Mouse (Mus musculus) adrenal gland, adult 8-10 months (tissue): ENCODE data around the gene Krtcap2. TPM values are rescaled to one million over a fixed set of nuclear protein-coding genes. Genes with fewer than 3 reads are reported as not detected.

Source experiments
- DNase-seq: peaks from one replicate; pipeline ENCODE4 v3.0.0; 2022
- microRNA-seq, 2 experiments: library from miRNA; unstranded; fragments of <30 nt; microRNA quantifications; one replicate each; pipeline ENCODE4 v1.2.0; 2022
- total RNA-seq, 4 experiments: library from RNA; stranded (reverse); gene quantifications; 2 replicates each; pipeline ENCODE4 v1.2.4; 2022

The Krtcap2 gene
- total RNA-seq, 4 experiments from 2014 or later, result 131 to 144 (median 135) TPM

DNA sequence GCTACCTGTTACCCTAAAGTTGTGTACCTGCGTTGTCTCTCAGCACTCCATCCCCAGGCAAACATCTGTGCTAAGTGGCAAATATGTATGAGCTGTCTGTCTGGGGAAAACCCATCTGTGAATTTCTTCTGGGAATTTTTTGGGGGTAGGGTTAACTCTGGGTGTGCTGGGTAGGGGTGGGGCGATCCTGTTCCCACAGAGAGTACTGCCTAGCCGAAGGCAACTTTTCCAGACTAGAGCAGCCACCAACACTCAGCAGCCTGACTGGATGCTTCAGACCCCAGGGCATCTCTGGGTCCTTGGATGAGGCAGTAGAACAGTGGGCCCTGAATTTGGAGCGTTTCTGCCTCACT, 36.5 kb downstream of the Krtcap2 start:
- no peak for DNase-seq

DNA sequence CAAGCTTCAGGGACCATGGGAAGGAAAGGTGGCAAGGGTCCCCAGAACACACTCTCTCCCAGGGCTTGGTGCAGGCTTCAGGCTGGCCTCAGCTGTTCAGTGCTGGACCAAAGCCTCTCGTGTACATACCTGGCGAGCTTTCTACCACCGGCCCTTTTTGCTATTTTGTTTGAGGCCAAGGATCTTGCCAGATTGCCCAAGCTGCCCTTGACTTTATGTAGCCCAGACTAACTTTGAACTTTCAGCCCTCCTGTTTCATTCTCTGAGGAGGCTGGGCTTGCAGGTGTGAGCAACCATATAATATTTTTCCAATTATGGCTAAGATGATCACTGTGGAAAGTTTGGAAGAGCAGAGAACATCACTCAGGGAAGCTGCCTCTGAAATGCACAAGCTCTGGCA, 38.5 kb downstream of the Krtcap2 start:
- no peak for DNase-seq

DNA sequence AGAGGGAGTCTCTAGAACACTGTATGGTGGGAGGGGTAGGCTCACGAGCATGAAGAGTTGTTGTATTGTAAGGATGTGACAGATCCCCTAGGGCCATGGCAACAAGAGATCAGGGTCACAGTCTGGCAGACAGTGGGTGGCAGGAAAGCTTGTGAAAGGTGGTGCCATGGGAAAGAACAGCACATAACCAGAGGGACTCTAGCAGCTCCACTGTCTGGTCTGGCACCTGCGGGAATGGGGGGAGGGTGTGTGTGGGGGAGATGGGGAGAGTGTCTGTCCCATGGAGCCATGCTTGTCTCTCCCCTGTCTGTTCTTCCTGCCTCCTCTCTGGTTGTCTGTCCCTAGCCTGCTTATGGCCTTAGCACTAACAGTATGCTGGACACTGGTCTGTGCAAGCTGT, 39.8 kb downstream of the Krtcap2 start:
- DNase-seq, result no peak

DNA sequence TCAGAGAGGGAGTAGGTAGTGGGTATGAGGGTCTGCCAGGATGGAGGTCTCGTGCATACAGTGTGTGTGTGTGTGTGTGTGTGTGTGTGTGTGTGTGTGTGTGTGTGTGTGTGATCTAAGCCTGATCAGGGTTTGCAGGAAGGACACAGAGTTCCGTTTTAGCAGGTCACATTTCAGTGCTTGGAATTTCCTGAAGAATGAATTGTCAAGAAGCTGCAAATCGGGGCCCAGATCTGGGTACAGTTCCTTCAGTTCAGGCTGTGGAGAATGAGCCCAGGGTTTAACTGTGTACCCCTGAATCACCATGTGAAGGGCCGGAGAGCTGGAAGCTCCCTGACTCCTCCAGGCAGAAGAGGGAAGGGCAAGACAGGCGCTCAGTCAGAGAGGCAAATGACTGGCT, 41.5 kb downstream of the Krtcap2 start:
- DNase-seq, result no peak

DNA sequence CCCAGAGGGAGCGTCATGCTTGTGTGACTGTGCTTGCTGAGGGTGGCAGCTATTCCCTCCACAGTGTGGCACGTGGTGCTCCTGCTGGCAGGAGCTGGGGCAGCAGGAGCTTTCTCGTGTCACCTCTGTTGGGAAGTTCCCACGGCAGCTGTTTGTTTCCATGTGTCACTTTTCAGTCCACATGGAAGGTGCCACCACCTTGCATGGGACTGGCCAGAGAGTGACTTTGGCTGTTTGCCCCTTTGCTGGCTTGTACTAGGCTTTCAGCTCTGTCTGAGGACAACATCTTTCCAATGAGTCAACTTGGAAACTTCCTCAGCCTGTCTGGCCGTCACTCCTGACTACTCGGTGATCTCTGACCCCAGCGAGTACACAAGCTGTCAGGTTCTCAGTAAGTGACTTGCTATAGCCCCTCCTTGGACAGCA, 42.8 kb downstream of the Krtcap2 start:
- no peak for DNase-seq

DNA sequence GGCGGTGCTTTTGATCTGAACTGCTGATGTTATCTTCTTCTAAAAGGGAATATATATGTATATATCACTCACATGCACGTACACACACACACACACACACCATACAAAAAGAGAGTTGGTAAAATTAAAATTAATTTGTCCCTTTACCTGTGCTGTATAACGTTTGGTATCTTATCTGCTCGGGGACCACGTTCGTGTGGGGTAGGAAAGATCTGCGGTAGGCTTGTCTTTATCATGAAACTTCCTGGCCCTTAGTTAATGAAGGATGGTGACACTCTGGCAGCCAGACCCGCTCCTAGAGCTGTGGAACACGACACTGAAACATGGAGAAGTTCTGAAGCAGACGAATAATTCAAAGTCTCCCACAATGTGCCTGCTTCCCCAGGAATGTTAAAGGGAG, 46.1 kb downstream of the Krtcap2 start:
- DNase-seq, result no peak

DNA sequence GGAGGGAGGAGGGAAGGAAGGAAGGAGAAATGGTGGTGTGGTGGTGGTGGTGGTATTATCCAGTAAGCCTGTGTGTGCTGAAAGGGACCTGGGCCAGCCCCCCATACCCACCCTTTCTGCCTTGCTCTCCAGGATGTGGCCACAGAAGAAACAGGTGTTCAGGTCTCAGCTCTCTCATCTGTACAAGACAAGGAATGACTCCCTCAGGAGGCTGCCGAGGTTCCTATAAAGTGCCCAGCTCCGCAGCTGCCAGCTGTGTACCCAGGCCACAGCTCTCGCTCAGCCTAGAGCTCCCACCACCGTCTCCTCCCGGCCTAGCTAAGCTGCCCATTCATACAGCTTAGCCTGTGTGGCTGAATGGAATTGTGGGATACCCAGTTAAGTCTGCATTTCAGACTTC, 46.5 kb downstream of the Krtcap2 start:
- no peak for DNase-seq

DNA sequence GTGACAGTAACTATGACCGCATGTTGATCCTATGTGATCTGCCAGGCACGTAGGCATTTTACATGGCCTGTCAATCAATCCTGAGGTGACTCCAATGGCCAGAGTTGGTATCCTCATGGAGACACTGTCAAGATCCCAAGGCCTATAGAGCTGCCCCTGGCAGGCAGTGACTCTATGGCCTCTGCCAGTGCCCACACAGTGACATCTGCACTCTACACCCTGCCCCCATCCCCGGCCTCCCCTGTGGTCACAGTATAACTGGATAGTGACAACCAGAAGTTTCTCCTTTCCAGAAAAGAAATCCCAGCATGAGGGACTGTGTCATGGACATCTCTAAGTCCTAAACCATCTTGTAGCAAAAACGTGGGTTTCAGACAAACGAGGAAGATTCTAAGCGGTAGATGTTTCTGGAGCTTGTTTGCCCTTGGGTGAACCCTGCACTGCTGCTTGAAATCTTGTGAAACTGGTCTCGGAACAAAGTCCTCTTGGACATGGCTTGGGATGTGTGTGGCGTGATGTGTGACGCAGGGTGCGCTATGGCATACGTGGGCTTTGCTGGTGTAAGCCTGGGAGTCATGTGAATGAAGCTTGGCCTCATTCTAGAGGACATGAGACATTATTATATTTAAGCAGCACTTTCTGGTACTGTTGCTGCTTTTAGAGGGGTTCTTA, 47.6 kb downstream of the Krtcap2 start:
- DNase-seq, result no peak

DNA sequence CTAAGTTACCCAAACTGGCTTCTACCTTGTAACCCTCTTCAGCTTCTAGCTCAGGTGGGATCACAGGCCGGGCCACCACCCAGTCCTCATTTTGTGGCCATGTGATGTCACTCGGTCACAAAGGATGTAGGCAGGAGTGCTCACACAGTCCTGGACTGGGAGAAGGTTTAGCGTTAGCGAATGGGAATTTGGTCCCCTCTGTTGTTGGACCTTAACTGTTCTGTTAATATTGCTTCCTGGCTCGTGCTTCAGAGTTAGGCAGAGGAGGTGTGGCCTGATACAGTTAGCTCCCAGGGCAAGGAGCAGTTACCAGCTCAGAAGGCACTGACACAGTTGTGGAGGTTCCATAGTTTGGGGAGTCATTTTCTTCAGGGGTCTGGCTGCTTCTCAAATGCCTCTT, 48.4 kb downstream of the Krtcap2 start:
- no peak for DNase-seq

DNA sequence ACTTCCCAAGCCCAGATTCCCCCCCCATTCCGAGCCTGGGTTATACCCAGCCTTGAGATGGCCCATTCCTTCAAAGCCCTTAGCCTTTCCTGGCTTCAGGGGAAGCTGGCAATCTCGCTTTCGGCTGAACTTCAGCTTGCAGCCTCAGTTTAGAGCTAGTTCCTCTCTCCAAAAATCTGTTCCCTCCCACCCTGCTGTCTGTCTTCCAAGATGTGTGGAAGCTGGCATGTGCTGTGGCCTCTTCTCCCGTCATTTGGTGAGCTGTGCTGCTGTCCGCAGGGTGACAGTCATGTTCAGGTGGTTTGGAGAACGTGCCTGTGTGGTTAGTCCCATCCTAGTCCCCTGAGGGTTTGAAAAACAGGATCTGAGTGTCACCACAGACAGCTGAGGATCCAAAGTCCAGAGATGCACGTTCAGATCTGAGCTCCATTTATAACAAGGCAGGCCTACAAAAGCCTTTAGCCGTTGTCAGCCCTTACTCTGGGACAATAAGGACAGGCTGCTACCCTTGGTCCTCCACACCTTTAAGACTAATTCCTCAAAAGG, 50.0 kb downstream of the Krtcap2 start:
- no peak for DNase-seq

DNA sequence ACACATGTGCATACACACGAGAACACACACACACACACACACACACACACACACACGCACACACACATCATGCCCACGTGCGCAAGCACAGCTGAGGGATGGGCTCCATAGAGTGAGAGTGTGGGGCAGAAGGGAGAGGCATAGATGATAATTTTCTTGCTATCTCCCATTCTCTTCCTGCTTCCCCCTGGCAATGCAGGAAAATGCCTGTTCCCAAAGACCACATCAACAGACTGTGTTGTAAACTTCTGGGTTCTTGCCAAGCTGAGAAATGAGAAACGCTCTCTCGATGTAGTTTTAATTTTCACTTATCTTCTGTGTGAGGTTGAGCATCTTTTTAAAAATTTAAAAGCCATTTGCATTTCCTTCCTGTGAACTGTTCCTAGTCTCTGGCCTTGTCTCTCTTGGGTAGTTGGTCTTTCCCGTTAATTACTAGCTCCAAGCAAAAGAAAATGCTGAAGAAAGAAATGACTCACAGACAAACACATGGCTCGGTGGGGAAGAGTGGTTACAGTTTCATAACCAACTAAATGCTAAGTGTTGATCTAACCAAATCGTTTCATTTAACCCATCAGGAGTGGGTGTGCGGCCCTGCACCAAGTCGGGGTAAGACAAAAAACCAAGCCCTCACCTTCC, 51.1 kb downstream of the Krtcap2 start:
- no peak for DNase-seq

DNA sequence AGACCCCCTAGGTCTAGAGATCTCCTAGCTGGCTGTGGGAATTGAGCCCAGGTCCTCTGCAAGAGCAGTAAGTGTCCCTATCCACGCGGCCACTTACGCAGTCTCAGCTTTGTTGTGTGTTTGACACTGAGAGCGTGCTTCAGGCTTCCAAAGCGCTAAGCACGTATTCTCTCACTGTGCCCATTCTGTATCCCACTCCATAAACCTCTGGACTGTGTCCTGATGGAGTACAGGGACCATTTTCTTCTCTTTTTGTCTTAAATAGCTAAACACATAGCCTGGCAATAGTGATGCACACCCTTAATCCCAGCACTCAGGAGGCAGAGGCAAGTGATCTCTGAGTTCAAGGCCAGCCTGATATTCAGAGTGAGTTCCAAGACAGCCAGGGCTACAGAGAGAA, 53.1 kb downstream of the Krtcap2 start:
- DNase-seq, result no peak

DNA sequence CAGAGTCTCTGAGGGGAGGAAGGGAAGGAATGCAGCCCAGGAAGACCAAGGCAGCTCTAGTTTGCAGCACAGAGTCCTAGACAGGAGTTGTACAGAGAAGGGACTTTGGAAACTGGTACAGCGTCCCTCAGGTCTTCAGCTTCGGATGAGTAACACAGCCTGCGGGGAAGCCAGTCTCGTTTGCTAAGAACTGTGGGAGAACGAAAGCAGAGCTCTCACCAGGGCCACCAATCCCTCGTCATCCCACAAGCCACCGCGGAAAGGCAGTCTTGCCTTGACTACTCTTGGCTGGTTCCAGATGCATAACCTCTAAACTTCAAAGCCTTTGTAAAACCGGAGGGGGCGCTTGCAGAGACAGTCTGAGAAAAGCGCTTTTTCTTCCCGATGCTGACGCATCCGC, 53.7 kb downstream of the Krtcap2 start:
- DNase-seq, result no peak

Small RNA genes lying within 50 kb of the gene (microRNA-seq; reads per million reads assigned to microRNA genes)
- 30.3 to 56.6 reads per million in 2 experiments for gene Mir92b

Other genes with a start within 250 kb of the Krtcap2 start
- gene Rusc1, start 152.7 kb upstream of the Krtcap2 start, total RNA-seq, result 10 to 100 TPM; 33.8 to 46.8 (median 41.1) TPM
- not detected for gene Gm43738, start 144.9 kb upstream of the Krtcap2 start, total RNA-seq
- gene Fdps, start 144.0 kb upstream of the Krtcap2 start, total RNA-seq, result 100 to 1,000 TPM; 152 to 387 (median 263) TPM
- gene Pklr, start 109.8 kb upstream of the Krtcap2 start, total RNA-seq, result under 1 TPM in 2 of 4 experiments, not detected in 2; 0.10 to 0.11 TPM
- 10 to 100 TPM in 2 of 4 experiments, 1 to 10 TPM in 2; 6.8 to 22.2 (median 10.1) TPM for gene Hcn3, start 85.8 kb upstream of the Krtcap2 start, total RNA-seq
- gene Clk2, start 81.2 kb upstream of the Krtcap2 start, total RNA-seq, result 10 to 100 TPM; 55.2 to 85.7 (median 71.2) TPM
- gene Scamp3, start 68.5 kb upstream of the Krtcap2 start, total RNA-seq, result 100 to 1,000 TPM in 1 of 4 experiments, 10 to 100 TPM in 3; 90.1 to 110 (median 94.1) TPM
- 10 to 100 TPM; 16.7 to 32.5 (median 23.3) TPM for gene Fam189b, start 62.8 kb upstream of the Krtcap2 start, total RNA-seq
- gene Gba, start 43.0 kb upstream of the Krtcap2 start, total RNA-seq, result 10 to 100 TPM; 65.6 to 84.3 (median 70.5) TPM
- gene Thbs3, start 30.8 kb upstream of the Krtcap2 start, total RNA-seq, result 1 to 10 TPM; 4.1 to 8.6 (median 7.8) TPM
- 100 to 1,000 TPM; 138 to 169 (median 152) TPM for gene Mtx1, start 18.9 kb upstream of the Krtcap2 start, total RNA-seq
- gene Muc1, start 16.9 kb upstream of the Krtcap2 start, total RNA-seq, result under 1 TPM in 3 of 4 experiments, not detected in 1; 0.22 to 0.96 (median 0.65) TPM
- gene Trim46, start 343 bp downstream of the Krtcap2 start, total RNA-seq, result 1 to 10 TPM; 2.8 to 4.5 (median 3.8) TPM
- gene Dpm3, start 13.4 kb downstream of the Krtcap2 start, total RNA-seq, result 100 to 1,000 TPM; 123 to 156 (median 136) TPM
- gene Slc50a1, start 24.6 kb downstream of the Krtcap2 start, total RNA-seq, result 10 to 100 TPM; 54.2 to 80.1 (median 64.9) TPM
- gene Efna1, start 35.2 kb downstream of the Krtcap2 start, total RNA-seq, result 10 to 100 TPM; 15.9 to 28.0 (median 21.0) TPM
- gene Efna3, start 77.0 kb downstream of the Krtcap2 start, total RNA-seq, result 1 to 10 TPM in 1 of 4 experiments, under 1 TPM in 3; 0.15 to 1.5 (median 0.62) TPM
- 1 to 10 TPM; 1.1 to 3.5 (median 1.9) TPM for gene Efna4, start 92.1 kb downstream of the Krtcap2 start, total RNA-seq
- gene Adam15, start 104.0 kb downstream of the Krtcap2 start, total RNA-seq, result 10 to 100 TPM; 58.4 to 85.4 (median 71.3) TPM
- under 1 TPM; 0.43 to 0.78 (median 0.46) TPM for gene Dcst2, start 116.0 kb downstream of the Krtcap2 start, total RNA-seq
- 1 to 10 TPM in 2 of 4 experiments, under 1 TPM in 2; 0.20 to 2.2 (median 0.97) TPM for gene Dcst1, start 119.3 kb downstream of the Krtcap2 start, total RNA-seq
- gene Zbtb7b, start 148.8 kb downstream of the Krtcap2 start, total RNA-seq, result 10 to 100 TPM; 59.9 to 98.9 (median 77.9) TPM
- 1 to 10 TPM in 2 of 4 experiments, under 1 TPM in 1, not detected in 1; 0.22 to 3.1 (median 1.3) TPM for gene Lenep, start 156.8 kb downstream of the Krtcap2 start, total RNA-seq
- gene Flad1, start 165.9 kb downstream of the Krtcap2 start, total RNA-seq, result 10 to 100 TPM; 25.7 to 39.9 (median 33.0) TPM
- 10 to 100 TPM; 20.3 to 33.2 (median 27.4) TPM for gene Cks1b, start 172.4 kb downstream of the Krtcap2 start, total RNA-seq
- gene Shc1, start 172.5 kb downstream of the Krtcap2 start, total RNA-seq, result 100 to 1,000 TPM; 108 to 136 (median 122) TPM
- gene Pygo2, start 184.2 kb downstream of the Krtcap2 start, total RNA-seq, result 10 to 100 TPM; 42.1 to 45.1 (median 44.3) TPM
- gene Pbxip1, start 190.7 kb downstream of the Krtcap2 start, total RNA-seq, result 100 to 1,000 TPM in 2 of 4 experiments, 10 to 100 TPM in 2; 57.0 to 119 (median 81.5) TPM
- gene Pmvk, start 208.6 kb downstream of the Krtcap2 start, total RNA-seq, result 10 to 100 TPM; 14.3 to 19.5 (median 15.7) TPM